Mouse (Mus musculus) heart, embryonic 16.5 days (tissue): Measurements from ENCODE around the gene Tmem184b. TPM values are rescaled to one million over a fixed set of nuclear protein-coding genes. Genes with fewer than 3 reads are reported as not detected.

ENCODE experiments used
- ATAC-seq: fragments of 200-750 bp; cut with Nextera tagmentation; replicated peaks from 2 replicates; pipeline ENCODE4 v1.8.0; 2017; ENCODE audit warnings: moderate number of reproducible peaks; ENCODE audit not compliant: insufficient read depth, low FRiP score; ENCODE audit errors: extremely low read depth
- H3K27ac ChIP-seq: fragments of 300-500 bp; sonication (generic); 2 replicates; pipeline ENCODE4 v1.5.1; 2014; ENCODE audit warnings: mild to moderate bottlenecking, low read length, control low read depth, moderate library complexity
- H3K27me3 ChIP-seq: fragments of 300-500 bp; sonication (generic); 2 replicates; pipeline ENCODE4 v1.6.1; 2014; ENCODE audit warnings: low read length, mixed read lengths; ENCODE audit not compliant: control insufficient read depth, insufficient read depth
- H3K36me3 ChIP-seq: fragments of 300-500 bp; sonication (generic); 2 replicates; pipeline ENCODE4 v1.6.1; 2014; ENCODE audit not compliant: control insufficient read depth, insufficient read depth
- H3K4me1 ChIP-seq: fragments of 300-500 bp; sonication (generic); 2 replicates; pipeline ENCODE4 v1.6.1; 2014; ENCODE audit warnings: low read length, mixed read lengths; ENCODE audit not compliant: control insufficient read depth, insufficient read depth
- H3K4me2 ChIP-seq: fragments of 300-500 bp; sonication (generic); 2 replicates; pipeline ENCODE4 v1.6.1; 2014; ENCODE audit warnings: low read depth, mild to moderate bottlenecking, control low read depth, low read length
- H3K4me3 ChIP-seq: fragments of 300-500 bp; sonication (generic); 2 replicates; pipeline ENCODE4 v1.5.1; 2014; ENCODE audit warnings: mild to moderate bottlenecking, control low read depth, low read length
- H3K9ac ChIP-seq: fragments of 300-500 bp; sonication (generic); 2 replicates; pipeline ENCODE4 v1.6.1; 2014; ENCODE audit warnings: low read length, control low read depth
- H3K9me3 ChIP-seq: fragments of 300-500 bp; sonication (generic); replicated peaks from 2 replicates; pipeline ENCODE4 v1.6.1; 2016; ENCODE audit warnings: low read length; ENCODE audit not compliant: control insufficient read depth
- WGBS: fragments of 180-500 bp; shearing (Covaris S2); extraction: QIAGEN DNeasy Blood & Tissue Kit; methylation state at CpG from one replicate; pipeline ENCODE4 v1.1.7; 2014; 5-methylcytosine and 5-hydroxymethylcytosine counted together
- polyA plus RNA-seq: library from polyadenylated mRNA; unstranded; fragments of >200 nt; fragmentation: Nextera tagmentation; extraction: Ambion mirVana; gene quantifications from 2 replicates; pipeline ENCODE4 v1.2.1, GENCODE M21; 2015

Tmem184b gene
- polyA plus RNA-seq, 1 experiment from 2014 or later = 71.7 TPM

- no peaks in the 10 kb centered on the region for H3K27me3 ChIP-seq
- 0 out of 2 replicates have a peak, but pooled peaks cover 4% of the 10 kb centered on the region for H3K4me1 ChIP-seq
- H3K36me3 ChIP-seq = peaks cover 73% of the 10 kb centered on the region
- no peaks in the 10 kb centered on the region for H3K9me3 ChIP-seq
- H3K4me2 ChIP-seq = no peak overlapping the region
- 84% methylated on average over 17 of the region's 17 CpGs for WGBS
- H3K4me3 ChIP-seq = no peak overlapping the region
- no peak overlapping the region for H3K9ac ChIP-seq
- no peak overlapping the region for H3K27ac ChIP-seq
- no peak for ATAC-seq
These were observed 21.2 kb upstream of the Tmem184b start for GRCm38 (mm10) chr15:79424602-79425001.

GRCm38 (mm10) chr15:79422715-79423243 is 19.4 kb upstream of the Tmem184b start:
- no peak overlapping the region for H3K27ac ChIP-seq
- H3K4me2 ChIP-seq = no peak overlapping the region
- WGBS = 67% methylated on average over 6 of the region's 6 CpGs
- no peaks in the 10 kb centered on the region for H3K27me3 ChIP-seq
- H3K36me3 ChIP-seq = peaks cover 62% of the 10 kb centered on the region
- no peak overlapping the region for H3K4me3 ChIP-seq
- 0 out of 2 replicates have a peak, but pooled peaks cover 2% of the 10 kb centered on the region for H3K4me1 ChIP-seq
- H3K9me3 ChIP-seq = no peaks in the 10 kb centered on the region
- ATAC-seq = no peak
- no peak overlapping the region for H3K9ac ChIP-seq

GRCm38 (mm10) chr15:79418677-79419076 is 15.3 kb upstream of the Tmem184b start:
- Histone ChIP-seq H3K27me3 (no peaks in the 10 kb centered on the region), H3K27ac (no peak overlapping the region), H3K4me3 (no peak overlapping the region), H3K4me1 (peaks cover 8% of the 10 kb centered on the region), H3K9me3 (no peaks in the 10 kb centered on the region), H3K36me3 (peaks cover 44% of the 10 kb centered on the region), H3K4me2 (no peak overlapping the region), H3K9ac (no peak overlapping the region)
- 85% methylated on average over 11 of the region's 11 CpGs for WGBS
- ATAC-seq = no peak

GRCm38 (mm10) chr15:79418265-79418664 is 14.9 kb upstream of the Tmem184b start:
- Histone ChIP-seq H3K4me2 (no peak overlapping the region), H3K36me3 (peaks cover 42% of the 10 kb centered on the region), H3K9ac (no peak overlapping the region), H3K27me3 (no peaks in the 10 kb centered on the region), H3K9me3 (no peaks in the 10 kb centered on the region), H3K4me3 (no peak overlapping the region), H3K27ac (no peak overlapping the region), H3K4me1 (peaks cover 8% of the 10 kb centered on the region)
- no peak for ATAC-seq
- 95% methylated on average over 3 of the region's 3 CpGs for WGBS

GRCm38 (mm10) chr15:79417379-79417778 is 14.0 kb upstream of the Tmem184b start:
- no peaks in the 10 kb centered on the region for H3K9me3 ChIP-seq
- peaks cover 35% of the 10 kb centered on the region for H3K36me3 ChIP-seq
- WGBS = 95% methylated on average over 3 of the region's 3 CpGs

GRCm38 (mm10) chr15:79416460-79417085 is 13.2 kb upstream of the Tmem184b start:
- 88% methylated on average over 10 of the region's 10 CpGs for WGBS
- H3K4me1 ChIP-seq = peaks cover 8% of the 10 kb centered on the region
- no peaks in the 10 kb centered on the region for H3K27me3 ChIP-seq
- H3K27ac ChIP-seq = no peak overlapping the region
- H3K9me3 ChIP-seq = no peaks in the 10 kb centered on the region; the same call in 1 of the 2 replicates
- H3K9ac ChIP-seq = no peak overlapping the region
- H3K4me3 ChIP-seq = no peak overlapping the region
- H3K4me2 ChIP-seq = no peak overlapping the region
- no peak for ATAC-seq
- peaks cover 27% of the 10 kb centered on the region for H3K36me3 ChIP-seq

More at GRCm38 (mm10) chr15:79417379-79417778, 14.0 kb upstream of the Tmem184b start:
- Histone ChIP-seq H3K9ac (no peak overlapping the region), H3K4me3 (no peak overlapping the region), H3K27me3 (no peaks in the 10 kb centered on the region), H3K4me1 (peaks cover 8% of the 10 kb centered on the region), H3K27ac (no peak overlapping the region), H3K4me2 (no peak overlapping the region)
- ATAC-seq = no peak

- ATAC-seq = no peak
- no peak overlapping the region for H3K4me2 ChIP-seq
- no peaks in the 10 kb centered on the region; the same call in 1 of the 2 replicates for H3K9me3 ChIP-seq
- H3K4me1 ChIP-seq = peaks cover 8% of the 10 kb centered on the region
- no peak overlapping the region for H3K4me3 ChIP-seq
- no peak overlapping the region for H3K9ac ChIP-seq
- H3K27ac ChIP-seq = no peak overlapping the region
- peaks cover 13% of the 10 kb centered on the region for H3K36me3 ChIP-seq
- no peaks in the 10 kb centered on the region for H3K27me3 ChIP-seq
- 23% methylated on average over 4 of the region's 4 CpGs for WGBS
These were observed 11.1 kb upstream of the Tmem184b start for GRCm38 (mm10) chr15:79414513-79414912.

- Histone ChIP-seq H3K9ac (no peak overlapping the region), H3K9me3 (no peaks in the 10 kb centered on the region; the same call in 1 of the 2 replicates), H3K4me3 (no peak overlapping the region), H3K36me3 (peaks cover 9% of the 10 kb centered on the region), H3K27ac (no peak overlapping the region), H3K27me3 (no peaks in the 10 kb centered on the region), H3K4me2 (no peak overlapping the region), H3K4me1 (peaks cover 12% of the 10 kb centered on the region)
- no peak for ATAC-seq
- 67% methylated on average over 8 of the region's 8 CpGs for WGBS
These were observed 10.4 kb upstream of the Tmem184b start for GRCm38 (mm10) chr15:79413802-79414201.

- H3K9me3 ChIP-seq = no peaks in the 10 kb centered on the region; the same call in 1 of the 2 replicates
- H3K27me3 ChIP-seq = no peaks in the 10 kb centered on the region
- H3K9ac ChIP-seq = no peak overlapping the region
- no peak overlapping the region for H3K4me2 ChIP-seq
- 80% methylated on average over 3 of the region's 3 CpGs for whole genome bisulfite sequencing
- H3K4me1 ChIP-seq = peaks cover 15% of the 10 kb centered on the region
- no peak overlapping the region for H3K27ac ChIP-seq
- no peak overlapping the region for H3K4me3 ChIP-seq
- peaks cover 7% of the 10 kb centered on the region for H3K36me3 ChIP-seq
- ATAC-seq = no peak
These were observed 9.8 kb upstream of the Tmem184b start for GRCm38 (mm10) chr15:79413201-79413600.
